Mouse (Mus musculus): ENCODE measurements at regions not wholly inside any gene's neighbourhood (a gene's known extent, or its start where the extent isn't known, plus 50 kb on each side); places are given as distances from the start of the nearest gene placed in this dataset.

DNA sequence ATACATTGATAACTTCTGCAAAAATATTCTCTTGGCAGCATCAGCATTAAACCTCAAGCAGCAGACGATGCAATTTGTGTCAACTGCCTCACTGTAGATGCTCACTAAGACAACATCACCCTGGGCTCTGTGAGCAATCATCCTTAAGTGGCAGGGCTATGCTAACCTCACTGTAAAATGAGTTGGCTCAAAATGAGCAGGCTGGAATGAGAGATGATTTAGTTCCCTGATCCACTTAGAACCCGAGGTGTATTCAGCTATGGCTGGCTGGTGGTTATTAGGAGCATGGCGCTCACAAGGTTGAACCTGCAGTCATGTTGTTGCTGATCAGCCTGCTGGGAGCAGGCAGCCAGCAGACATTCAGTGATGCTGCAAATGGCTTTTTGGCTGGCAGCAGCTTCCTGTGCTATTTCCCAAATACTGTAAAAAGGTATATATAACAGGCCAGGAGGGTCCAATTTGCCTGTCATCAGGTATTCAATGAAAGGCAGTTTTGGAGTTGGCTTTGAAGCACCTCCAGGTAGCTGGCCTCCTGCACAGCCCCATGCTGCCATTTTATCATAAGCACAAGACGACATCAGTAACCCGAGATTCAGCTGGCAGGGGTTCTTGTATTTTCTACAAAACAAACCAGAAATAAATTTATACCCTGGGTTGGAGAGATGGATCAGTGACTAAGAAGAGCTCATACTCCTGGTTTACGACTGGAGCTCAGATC lies 159.6 kb upstream of the Nrsn1 start:
- no peaks in the 10 kb centered on the region for H3K36me3 ChIP-seq (ENCODE audit: insufficient read depth, low read length)
- no peak overlapping the region for H3K4me2 ChIP-seq (ENCODE audit: low read depth, low read length)
- 57% methylated on average over 6 of the region's 6 CpGs for WGBS
- H3K27ac ChIP-seq, result peak overlapping the region; percentile 56; the same call in 1 of the 2 replicates
- DNase-seq (ENCODE audit: low spot score) (peak; percentile 14), ATAC-seq (no peak)
- no peak overlapping the region for H3K4me3 ChIP-seq (ENCODE audit: low read length)
- H3K4me1 ChIP-seq (ENCODE audit: insufficient read depth, low read length), result no peaks in the 10 kb centered on the region
- H3K27me3 ChIP-seq (ENCODE audit: insufficient read depth, low read length), result no peaks in the 10 kb centered on the region
- no peak for TF ChIP-seq CTCF (IDR thresholded peaks at IDR 0.05; ENCODE audit: low read depth)
- no peaks in the 10 kb centered on the region for H3K9me3 ChIP-seq (ENCODE audit: low read length)
- no peak overlapping the region for H3K9ac ChIP-seq (replicated peaks; ENCODE audit: low read length)

DNA sequence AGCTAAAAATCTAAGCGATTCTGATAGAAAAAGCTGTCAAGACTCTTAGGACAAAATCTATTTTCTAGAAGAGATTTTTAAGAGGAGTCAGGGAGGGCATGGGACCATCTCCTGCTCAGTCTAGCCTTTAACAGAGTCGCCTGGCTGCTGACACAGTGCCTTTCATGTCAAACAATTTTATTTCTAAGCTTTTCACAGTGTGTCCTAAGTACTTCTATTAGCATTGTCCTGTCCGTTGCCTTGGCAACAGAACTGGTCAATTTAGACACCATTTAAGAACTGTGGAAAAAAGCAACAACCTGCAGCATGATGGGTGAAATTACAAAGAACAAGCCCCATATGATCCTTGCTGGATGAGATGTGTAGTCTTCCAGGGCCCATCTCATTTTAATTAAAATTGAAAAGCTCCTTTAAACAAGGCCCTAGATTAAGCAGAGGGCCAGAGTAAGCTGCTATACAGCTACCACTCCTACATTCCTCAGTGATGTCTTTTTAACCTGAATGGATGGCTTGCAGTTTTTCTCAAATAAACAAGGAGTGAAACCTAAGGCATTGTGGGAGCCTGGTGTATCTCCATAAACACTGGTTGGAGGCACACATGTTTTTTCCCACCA lies 133.0 kb upstream of the Nrsn1 start:
- no peaks in the 10 kb centered on the region; the same call in 1 of the 2 replicates for H3K4me1 ChIP-seq (ENCODE audit: insufficient read depth, low read length)
- no peak overlapping the region for H3K9ac ChIP-seq (replicated peaks; ENCODE audit: low read length)
- TF ChIP-seq CTCF (IDR thresholded peaks at IDR 0.05; ENCODE audit: low read depth), result no peak
- no peaks in the 10 kb centered on the region for H3K36me3 ChIP-seq (ENCODE audit: insufficient read depth, low read length)
- H3K4me2 ChIP-seq (ENCODE audit: low read depth, low read length), result no peak overlapping the region
- H3K27ac ChIP-seq, result 0 out of 2 replicates have a peak overlapping the region, but pooled peaks have one; percentile 49
- H3K27me3 ChIP-seq (ENCODE audit: insufficient read depth, low read length), result no peaks in the 10 kb centered on the region
- DNase-seq (ENCODE audit: low spot score), result peak; percentile 53
- no peaks in the 10 kb centered on the region for H3K9me3 ChIP-seq (ENCODE audit: low read length)
- no peak overlapping the region for H3K4me3 ChIP-seq (ENCODE audit: low read length)
- peak; percentile 71; the same call in 1 of the 2 replicates for ATAC-seq
- WGBS, result 21% methylated on average over 3 of the region's 3 CpGs

DNA sequence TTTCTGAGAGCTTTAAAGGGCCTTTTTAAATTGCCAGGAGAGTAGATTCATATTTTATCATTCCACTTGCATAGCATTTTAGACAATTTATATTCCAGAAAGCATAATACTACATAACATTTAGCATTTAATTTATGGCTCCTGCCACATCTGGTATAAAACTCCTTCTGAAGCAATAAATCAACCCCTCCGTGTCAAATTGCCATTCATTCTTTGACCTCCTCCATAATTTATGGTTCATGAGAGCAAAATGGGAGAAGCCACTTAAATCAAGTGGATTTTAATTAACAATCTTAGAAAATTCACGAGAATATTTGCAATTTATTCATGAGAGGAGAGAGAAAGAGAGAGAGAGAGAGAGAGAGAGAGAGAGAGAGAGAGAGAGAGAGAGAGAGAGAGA lies 132.4 kb upstream of the Nrsn1 start:
- Histone ChIP-seq H3K4me3 (ENCODE audit: low read length) (no peak overlapping the region), H3K4me2 (ENCODE audit: low read depth, low read length) (no peak overlapping the region), H3K27ac (no peak overlapping the region), H3K9me3 (ENCODE audit: low read length) (no peaks in the 10 kb centered on the region), H3K36me3 (ENCODE audit: insufficient read depth, low read length) (no peaks in the 10 kb centered on the region), H3K9ac (replicated peaks; ENCODE audit: low read length) (no peak overlapping the region), H3K27me3 (ENCODE audit: insufficient read depth, low read length) (no peaks in the 10 kb centered on the region), H3K4me1 (ENCODE audit: insufficient read depth, low read length) (no peaks in the 10 kb centered on the region; the same call in 1 of the 2 replicates)
- 13% methylated on average over 2 of the region's 2 CpGs for WGBS
- DNase-seq (ENCODE audit: low spot score), result peak; percentile 9
- no peak for ATAC-seq
- TF ChIP-seq CTCF (IDR thresholded peaks at IDR 0.05; ENCODE audit: low read depth), result no peak

DNA sequence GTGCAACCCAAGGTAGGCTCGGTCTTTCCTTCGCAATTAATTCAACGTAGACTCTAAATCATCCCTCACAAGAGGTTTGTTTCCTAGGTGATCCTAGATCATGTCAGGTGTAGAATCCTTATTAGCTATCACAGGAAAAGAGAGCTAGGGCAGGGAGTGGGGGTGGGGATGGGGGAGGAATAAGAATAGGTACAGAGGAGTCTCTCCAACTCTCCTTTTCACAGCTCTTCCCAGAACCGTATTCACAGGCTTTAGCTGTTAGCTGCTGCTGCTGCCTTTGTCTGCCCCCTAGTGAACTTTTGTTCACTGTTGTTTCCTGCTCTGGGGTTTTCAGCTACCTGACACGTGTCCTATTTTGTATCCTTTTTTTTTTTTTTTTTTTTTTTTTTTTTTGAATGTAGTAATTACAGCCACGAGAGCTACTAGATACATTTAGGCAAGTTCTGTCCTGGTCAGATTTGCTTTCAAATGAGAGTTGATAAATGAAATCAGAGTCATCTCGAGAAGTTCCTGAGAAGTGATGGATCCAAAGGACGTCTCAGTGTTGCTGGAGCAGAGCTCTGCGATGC lies 131.7 kb upstream of the Nrsn1 start:
- Histone ChIP-seq H3K4me3 (ENCODE audit: low read length) (no peak overlapping the region), H3K9ac (replicated peaks; ENCODE audit: low read length) (no peak overlapping the region), H3K36me3 (ENCODE audit: insufficient read depth, low read length) (no peaks in the 10 kb centered on the region), H3K27me3 (ENCODE audit: insufficient read depth, low read length) (no peaks in the 10 kb centered on the region), H3K9me3 (ENCODE audit: low read length) (no peaks in the 10 kb centered on the region), H3K27ac (0 out of 2 replicates have a peak overlapping the region, but pooled peaks have one; percentile 7), H3K4me2 (ENCODE audit: low read depth, low read length) (no peak overlapping the region), H3K4me1 (ENCODE audit: insufficient read depth, low read length) (no peaks in the 10 kb centered on the region; the same call in 1 of the 2 replicates)
- TF ChIP-seq CTCF (IDR thresholded peaks at IDR 0.05; ENCODE audit: low read depth), result peak; percentile 57
- DNase-seq (ENCODE audit: low spot score) (peak; percentile 64), ATAC-seq (peak; percentile 72)
- WGBS, result 28% methylated on average over 9 of the region's 9 CpGs

DNA sequence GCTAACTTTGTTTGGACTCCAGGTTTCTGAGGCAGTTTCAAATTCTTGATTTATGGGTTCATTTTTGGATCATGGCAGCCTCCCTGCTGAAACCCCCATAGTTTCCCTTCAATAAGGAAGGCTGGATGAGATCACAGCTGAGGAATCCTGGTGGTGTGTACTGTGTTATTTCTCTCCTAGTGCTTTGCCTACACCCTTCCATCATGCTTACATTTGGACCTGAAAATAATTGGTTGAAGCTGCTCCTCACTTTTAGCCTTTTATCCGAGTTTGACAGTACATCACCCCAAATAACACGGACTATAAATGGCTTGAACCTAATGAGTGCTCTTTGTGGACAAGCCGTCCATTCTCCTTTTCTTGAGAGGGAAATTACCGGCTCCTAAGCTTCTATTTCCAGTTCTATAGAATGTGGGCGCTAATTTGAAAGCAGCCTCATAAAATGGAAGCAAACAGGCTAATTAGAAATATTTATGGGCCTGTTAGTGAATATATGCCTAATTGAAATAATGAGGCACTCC lies 122.5 kb upstream of the Nrsn1 start:
- no peak for DNase-seq (ENCODE audit: low spot score)
- Histone ChIP-seq H3K27ac (no peak overlapping the region), H3K4me1 (ENCODE audit: insufficient read depth, low read length) (no peaks in the 10 kb centered on the region), H3K9ac (replicated peaks; ENCODE audit: low read length) (no peak overlapping the region), H3K4me3 (ENCODE audit: low read length) (no peak overlapping the region), H3K4me2 (ENCODE audit: low read depth, low read length) (no peak overlapping the region), H3K27me3 (ENCODE audit: insufficient read depth, low read length) (no peaks in the 10 kb centered on the region), H3K9me3 (ENCODE audit: low read length) (no peaks in the 10 kb centered on the region), H3K36me3 (ENCODE audit: insufficient read depth, low read length) (no peaks in the 10 kb centered on the region)
- no peak for TF ChIP-seq CTCF (IDR thresholded peaks at IDR 0.05; ENCODE audit: low read depth)
- 74% methylated on average over 5 of the region's 5 CpGs for WGBS
- ATAC-seq, result no peak

DNA sequence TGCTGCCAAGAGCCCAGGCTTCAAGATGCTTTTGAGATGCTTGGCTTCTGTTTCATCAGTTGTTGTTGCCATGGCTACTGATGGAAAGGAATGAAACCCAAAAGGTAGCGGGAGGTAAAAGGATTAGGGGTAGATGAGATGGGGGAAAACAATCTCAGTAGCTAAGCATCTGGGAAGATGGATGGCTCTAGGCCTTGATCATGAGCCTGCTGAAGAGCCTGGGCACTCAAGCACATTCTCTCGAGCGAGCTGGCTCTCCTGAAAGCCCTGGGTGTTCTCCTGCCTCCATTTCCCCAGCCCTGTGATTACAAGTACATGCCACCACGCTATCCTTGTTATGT lies 92.3 kb upstream of the Nrsn1 start:
- no peaks in the 10 kb centered on the region for H3K27me3 ChIP-seq (ENCODE audit: insufficient read depth, low read length)
- ATAC-seq, result no peak; the same call in 1 of the 2 replicates
- 32% methylated on average over 4 of the region's 4 CpGs for WGBS
- H3K36me3 ChIP-seq (ENCODE audit: insufficient read depth, low read length), result no peaks in the 10 kb centered on the region
- no peak overlapping the region for H3K9ac ChIP-seq (replicated peaks; ENCODE audit: low read length)
- TF ChIP-seq CTCF (IDR thresholded peaks at IDR 0.05; ENCODE audit: low read depth), result no peak
- DNase-seq (ENCODE audit: low spot score), result no peak
- no peaks in the 10 kb centered on the region for H3K4me1 ChIP-seq (ENCODE audit: insufficient read depth, low read length)
- H3K4me3 ChIP-seq (ENCODE audit: low read length), result no peak overlapping the region
- no peaks in the 10 kb centered on the region for H3K9me3 ChIP-seq (ENCODE audit: low read length)
- H3K27ac ChIP-seq, result peak overlapping the region; percentile 29; the same call in 1 of the 2 replicates
- H3K4me2 ChIP-seq (ENCODE audit: low read depth, low read length), result 0 out of 2 replicates have a peak overlapping the region, but pooled peaks have one; percentile 6
